Mouse (Mus musculus): ENCODE measurements around the gene Vkorc1. TPM values are rescaled to one million over a fixed set of nuclear protein-coding genes. Genes with fewer than 3 reads are reported as not detected.
A peak's percentile ranks its signal among the peaks of the same experiment; 100 is the strongest.

Vkorc1 gene
- total RNA-seq, 1 experiment from 2014 or later, result 69.5 TPM

DNA sequence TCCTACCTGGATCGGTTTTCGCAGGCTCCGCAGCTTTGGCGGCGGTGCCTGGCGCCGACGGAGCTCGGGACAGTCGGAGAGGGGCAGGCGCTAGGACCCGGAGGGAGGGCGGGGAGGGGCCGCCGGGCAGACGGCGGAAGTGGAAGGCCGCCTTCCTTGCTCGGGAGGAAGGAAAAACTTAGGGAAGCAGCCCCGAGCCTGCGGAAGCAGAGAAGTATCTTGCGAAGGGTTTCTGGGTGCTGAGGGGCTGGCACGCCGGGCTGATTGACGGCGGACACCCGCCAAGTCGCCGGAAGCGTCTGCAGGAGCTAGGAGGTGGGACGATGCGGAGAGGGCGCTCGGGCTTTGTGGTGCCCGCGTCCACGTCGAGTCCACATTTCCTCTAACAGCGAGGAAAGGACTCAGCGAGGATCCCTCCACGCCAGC lies 19.4 kb downstream of the Vkorc1 start, which contains the start of gene Zfp646:
Gene Zfp646 (plus strand): TSS at position 181 of the 426 bp plus-strand sequence.
- peak; percentile 76 for DNase-seq

DNA sequence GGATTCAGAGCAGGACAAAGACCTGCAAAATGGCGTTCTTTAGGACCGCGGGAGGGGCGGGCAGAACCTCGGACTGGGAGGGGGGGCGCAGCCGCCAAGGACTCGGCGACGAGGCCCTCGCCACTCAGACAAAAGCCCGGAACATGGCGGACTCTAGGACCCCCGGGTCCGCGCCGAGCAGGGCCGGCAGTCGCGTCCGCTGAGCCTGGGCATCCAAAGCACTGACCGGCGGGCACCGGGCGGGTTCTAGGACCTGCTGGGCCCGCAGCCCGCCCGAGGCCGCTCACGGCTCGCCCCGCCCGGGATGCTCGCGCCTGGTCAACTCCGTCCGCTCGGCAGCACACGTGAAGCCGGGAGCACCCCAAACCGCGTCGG lies 19.8 kb downstream of the Vkorc1 start:
- peak; percentile 88 for DNase-seq

DNA sequence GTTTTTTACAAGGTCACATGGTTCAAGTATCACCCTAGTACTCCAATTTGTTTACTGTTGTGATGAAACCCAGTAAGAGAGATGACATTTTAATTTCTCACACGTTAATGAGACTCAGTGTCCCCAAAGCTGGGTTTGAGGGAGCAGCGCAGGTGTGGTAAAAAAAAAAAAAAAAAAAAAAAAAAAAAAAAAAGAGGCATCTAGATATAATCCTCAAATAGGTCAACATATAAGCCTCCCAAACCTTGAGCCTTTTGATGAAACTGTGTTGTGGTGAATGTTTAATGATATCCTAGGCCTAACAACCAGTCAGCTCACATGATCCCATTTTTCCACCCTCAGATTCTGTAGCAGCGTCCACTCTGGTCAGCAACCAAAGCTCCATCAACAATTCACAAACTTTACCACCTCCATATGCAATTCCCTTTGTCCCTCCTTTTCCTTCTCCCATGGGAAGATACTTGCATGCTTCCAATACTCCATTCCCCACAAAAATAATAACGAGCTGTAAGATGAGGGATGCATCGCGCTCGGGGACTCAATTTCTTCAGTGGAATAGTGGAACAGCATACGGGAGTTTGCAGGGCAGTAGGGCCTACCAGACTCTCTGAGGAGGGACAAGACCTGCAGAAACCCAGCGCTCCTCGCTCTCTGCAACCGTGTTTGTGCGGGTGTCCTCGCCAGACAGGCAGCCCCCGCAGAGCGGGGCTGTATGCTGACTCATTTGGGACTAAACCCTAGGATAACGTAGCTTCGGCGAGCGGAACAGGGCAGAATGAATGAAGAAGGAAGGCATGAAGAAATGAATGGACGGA lies 20.4 kb downstream of the Vkorc1 start:
- no peak for DNase-seq

DNA sequence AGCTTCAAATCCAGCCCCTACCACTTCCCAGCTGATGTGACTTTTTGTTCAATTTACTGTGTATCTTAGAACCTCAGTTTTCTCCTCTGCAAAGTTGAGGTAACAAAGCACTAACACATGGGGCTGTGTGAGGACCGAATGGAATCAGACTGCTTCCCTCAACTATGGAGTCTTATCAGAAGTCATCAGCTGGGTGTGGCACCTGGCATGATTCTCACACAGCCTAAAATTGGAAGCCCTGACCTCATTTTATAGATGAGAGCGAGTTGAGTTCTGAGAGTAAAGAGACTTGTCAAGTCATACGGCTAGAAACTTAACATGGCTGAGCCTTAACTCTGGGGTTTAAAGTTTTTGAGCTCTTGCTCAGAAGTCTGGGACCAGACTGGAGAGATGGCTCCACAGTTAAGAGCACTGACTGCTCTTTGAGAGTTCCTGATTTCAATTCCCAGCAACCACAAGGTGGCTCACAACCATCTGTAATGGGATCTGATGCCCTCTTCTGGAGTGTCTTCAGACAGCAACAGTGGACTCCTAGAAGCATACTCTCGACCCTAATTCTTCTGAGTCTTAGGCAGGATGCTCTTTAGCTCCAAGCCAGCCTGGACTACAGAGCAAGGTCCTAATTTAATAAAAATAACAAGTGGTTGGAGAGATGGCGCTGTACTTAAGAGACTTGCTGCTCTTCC lies 25.1 kb downstream of the Vkorc1 start:
- DNase-seq, result no peak

DNA sequence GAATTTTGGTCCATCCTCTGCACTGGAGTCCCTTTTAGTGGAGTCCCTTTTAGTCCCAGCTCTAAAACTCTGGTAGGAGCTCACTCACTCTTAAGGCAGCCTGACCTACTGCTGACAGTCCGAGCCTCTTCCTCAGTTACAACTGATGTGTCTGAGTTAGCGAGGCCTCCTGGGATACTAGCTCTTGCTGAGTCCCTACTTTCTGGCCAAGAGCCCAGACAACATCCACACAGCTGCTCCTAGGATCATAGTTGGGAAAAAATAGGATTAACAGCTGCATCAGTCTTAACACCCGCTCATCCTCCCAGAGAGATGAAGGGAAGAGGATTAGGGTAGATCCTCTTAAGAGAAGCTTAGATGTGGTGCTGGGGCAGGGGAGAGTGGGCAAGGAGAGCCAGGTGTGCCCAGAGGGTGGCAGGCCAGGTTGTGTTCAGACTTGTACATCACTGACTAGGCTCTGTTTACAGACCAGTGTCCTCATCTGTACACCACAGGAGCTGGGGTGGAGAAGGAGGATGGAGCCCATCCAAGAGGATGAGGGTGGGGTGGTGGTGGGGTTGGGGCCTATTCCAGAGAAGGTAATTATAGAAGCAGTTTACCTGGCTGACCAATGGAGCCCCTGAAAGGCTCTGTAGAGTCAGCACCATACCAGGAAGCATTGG lies 26.1 kb downstream of the Vkorc1 start:
- DNase-seq, result no peak

DNA sequence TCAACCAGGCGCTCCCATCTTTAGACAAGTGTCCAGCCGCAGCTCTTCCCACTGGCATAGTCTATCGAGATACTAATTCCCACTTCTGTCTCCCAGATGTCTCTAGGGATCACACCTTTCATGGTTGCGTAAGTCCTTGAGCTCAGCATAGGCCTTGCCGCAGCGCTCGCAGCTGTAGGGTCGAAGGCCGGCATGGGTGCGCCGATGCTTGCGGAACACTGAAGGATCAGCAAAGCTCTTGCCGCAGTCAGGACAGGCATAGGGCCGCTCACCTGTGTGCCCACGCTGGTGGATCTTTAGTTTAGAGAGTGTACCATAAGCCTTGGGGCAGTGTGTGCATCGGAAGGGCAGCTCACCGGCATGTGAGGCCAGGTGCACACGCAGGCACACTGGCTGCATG lies 27.8 kb downstream of the Vkorc1 start:
- DNase-seq, result no peak

DNA sequence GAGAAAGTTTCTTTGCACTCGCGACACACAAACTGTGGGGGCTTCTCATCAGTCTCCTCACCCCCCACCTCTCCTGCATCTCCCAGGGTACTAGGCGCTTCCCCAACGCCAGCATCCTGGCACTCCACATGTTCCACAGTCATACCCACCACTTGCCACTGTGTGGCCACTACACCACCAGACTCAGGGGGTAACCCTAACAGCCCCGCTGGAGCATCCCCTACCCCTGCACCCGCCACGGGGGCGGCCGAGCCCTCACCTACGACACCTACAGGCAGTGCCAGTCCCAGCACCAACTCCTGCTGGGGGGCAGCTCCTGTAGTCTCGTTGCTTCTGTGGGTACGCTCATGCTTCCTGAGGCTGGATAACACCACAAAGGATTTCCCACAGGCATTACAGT lies 29.0 kb downstream of the Vkorc1 start:
- no peak for DNase-seq

DNA sequence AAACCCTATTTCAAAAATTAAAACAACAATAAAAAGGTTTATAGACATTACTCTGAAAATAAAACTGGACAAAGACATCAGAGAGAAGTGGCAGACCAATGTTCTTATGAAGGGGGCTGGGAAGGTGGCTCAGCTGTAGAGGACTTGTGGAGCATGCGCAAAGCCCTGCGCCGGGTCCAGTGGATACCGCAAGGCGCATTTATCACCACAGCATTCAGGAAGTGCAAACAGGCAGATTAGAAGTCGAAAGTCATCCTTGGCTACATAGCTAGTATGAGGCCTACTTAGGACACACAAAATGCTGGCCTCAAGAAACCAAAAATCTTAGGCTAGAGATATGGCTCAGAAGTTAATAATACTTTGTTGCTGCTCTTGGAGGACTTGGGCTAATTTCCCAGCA lies 37.2 kb downstream of the Vkorc1 start:
- DNase-seq, result no peak

DNA sequence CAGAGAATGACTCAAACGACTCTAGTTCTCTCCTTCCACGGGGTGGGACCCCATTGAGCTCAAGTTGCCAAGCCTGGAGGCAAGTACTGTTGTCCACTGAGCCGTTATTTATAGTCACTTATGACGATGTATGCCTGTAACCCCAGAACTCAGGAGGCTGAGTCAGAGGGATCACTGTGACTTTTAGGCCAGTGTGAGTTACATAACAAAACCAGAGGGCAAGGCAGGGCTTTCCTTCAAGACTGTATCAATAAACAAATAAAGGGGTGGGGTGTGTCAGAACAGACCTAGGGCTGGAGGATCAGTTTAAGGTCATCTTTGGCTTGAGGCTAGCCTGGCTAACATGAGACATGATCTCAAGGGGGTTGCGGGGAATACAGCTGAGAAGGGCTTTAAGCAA lies 44.5 kb downstream of the Vkorc1 start:
- no peak for DNase-seq

DNA sequence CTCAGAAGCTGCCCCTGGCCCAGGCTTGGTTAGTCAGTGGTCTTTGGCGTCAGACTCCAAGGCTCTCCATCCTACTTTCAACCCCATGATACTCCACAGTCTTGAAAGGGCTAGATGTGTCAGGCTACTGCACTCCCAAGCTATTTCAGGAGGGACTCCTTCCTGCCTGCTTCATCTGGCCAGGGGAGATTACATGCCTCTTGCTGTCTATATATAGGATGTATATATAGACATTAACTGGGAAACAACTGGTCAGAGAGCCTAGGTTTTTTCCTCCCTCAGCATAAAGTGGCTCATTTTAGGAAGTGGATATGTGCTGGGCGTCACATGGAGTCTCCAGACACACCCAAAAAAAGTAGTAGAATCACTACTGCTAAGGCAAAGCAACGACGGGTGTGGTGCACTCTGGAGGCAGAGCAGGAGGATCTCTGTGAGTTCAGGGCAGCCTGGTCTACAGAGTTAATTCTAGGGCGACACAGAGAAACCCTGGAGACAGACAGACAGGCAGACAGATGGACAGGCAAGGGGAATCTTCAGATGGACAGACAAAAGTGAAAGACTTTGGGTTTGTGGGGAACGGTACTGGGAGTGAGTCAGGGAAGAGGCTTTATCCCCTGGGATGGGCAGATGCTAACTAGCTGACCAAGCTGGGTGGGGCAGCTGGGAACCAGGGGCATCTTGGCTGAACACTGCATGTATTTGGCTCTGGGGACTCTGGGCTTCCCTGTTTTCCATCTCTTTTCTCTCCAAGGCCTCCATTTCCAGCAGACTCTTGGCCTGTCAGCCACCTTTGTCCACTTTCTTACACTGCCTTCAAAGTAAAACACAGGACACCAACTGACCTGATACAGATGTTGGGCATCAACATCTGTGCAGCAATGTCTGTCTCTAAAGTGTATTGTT lies 45.2 kb downstream of the Vkorc1 start:
- no peak for DNase-seq

Other genes with a start within 250 kb of the Vkorc1 start
- gene Bcl7c, start 186.7 kb downstream of the Vkorc1 start, total RNA-seq (2021), result 64.9 and 114 TPM in 2 replicates
- gene Ctf1, start 182.9 kb downstream of the Vkorc1 start, total RNA-seq (2021), result 2.5 and 2.6 TPM in 2 replicates
- gene Ctf2, start 163.5 kb downstream of the Vkorc1 start, total RNA-seq (2021), result not detected in 2 replicates
- 18.3 and 18.5 TPM in 2 replicates for gene Fbxl19, start 151.1 kb downstream of the Vkorc1 start, total RNA-seq (2021)
- gene Orai3, start 125.8 kb downstream of the Vkorc1 start, total RNA-seq (2021), result 31.5 and 37.2 TPM in 2 replicates
- 36.9 and 49.8 TPM in 2 replicates for gene Setd1a, start 118.9 kb downstream of the Vkorc1 start, total RNA-seq (2021)
- gene Gm49388, start 110.0 kb downstream of the Vkorc1 start, total RNA-seq (2021), result 4.4 and 6.9 TPM in 2 replicates
- gene Hsd3b7, start 95.0 kb downstream of the Vkorc1 start, total RNA-seq (2021), result 49.1 and 66.2 TPM in 2 replicates
- 101 and 122 TPM in 2 replicates for gene Stx4a, start 71.3 kb downstream of the Vkorc1 start, total RNA-seq (2021)
- gene Stx1b, start 71.1 kb downstream of the Vkorc1 start, total RNA-seq (2021), result 4.2 and 8.0 TPM in 2 replicates
- 41.2 and 42.2 TPM in 2 replicates for gene Zfp646, start 19.4 kb downstream of the Vkorc1 start, total RNA-seq (2021)
- gene Zfp668, start 18.8 kb downstream of the Vkorc1 start, total RNA-seq (2021), result 9.3 and 11.3 TPM in 2 replicates
- 1.2 and 2.2 TPM in 2 replicates for gene Prss53, start 4.6 kb downstream of the Vkorc1 start, total RNA-seq (2021)
- gene Gm21974, start 163 bp downstream of the Vkorc1 start, total RNA-seq (2021), result not detected in 2 replicates
- 119 and 123 TPM in 2 replicates for gene Bckdk, start 8.5 kb upstream of the Vkorc1 start, total RNA-seq (2021)
- gene Kat8, start 16.9 kb upstream of the Vkorc1 start, total RNA-seq (2021), result 30.0 and 32.6 TPM in 2 replicates
- gene Prss8, start 34.5 kb upstream of the Vkorc1 start, total RNA-seq (2021), result 0.15 TPM in 1 of 2 replicates, not detected in the other
- gene Prss36, start 51.1 kb upstream of the Vkorc1 start, total RNA-seq (2021), result 4.4 and 9.7 TPM in 2 replicates
- gene Fus, start 71.8 kb upstream of the Vkorc1 start, total RNA-seq (2021), result 189 and 309 TPM in 2 replicates
- gene Pycard, start 98.2 kb upstream of the Vkorc1 start, total RNA-seq (2021), result 2.8 and 5.5 TPM in 2 replicates
- gene Trim72, start 108.3 kb upstream of the Vkorc1 start, total RNA-seq (2021), result 0.24 TPM in 1 of 2 replicates, not detected in the other
- 2.5 and 2.9 TPM in 2 replicates for gene Itgam, start 167.0 kb upstream of the Vkorc1 start, total RNA-seq (2021)
- not detected in 2 replicates for gene Gm49368, start 167.1 kb upstream of the Vkorc1 start, total RNA-seq (2021)
- gene Itgax, start 233.9 kb upstream of the Vkorc1 start, total RNA-seq (2021), result 0.71 and 0.97 TPM in 2 replicates